Mouse (Mus musculus) limb, embryonic 14.5 days (tissue): ENCODE data around the gene Smim23. TPM values are rescaled to one million over a fixed set of nuclear protein-coding genes. Genes with fewer than 3 reads are reported as not detected.
A peak's percentile ranks its signal among the peaks of the same experiment; 100 is the strongest.

Source experiments
- ATAC-seq: fragments of 200-750 bp; cut with Nextera tagmentation; 2 replicates; pipeline ENCODE4 v1.8.0; 2017; ENCODE audit warnings: low read depth, moderate number of reproducible peaks, moderate TSS enrichment; ENCODE audit not compliant: low FRiP score
- DNase-seq: peaks from one replicate; pipeline ENCODE4 v3.0.0-alpha.2; 2015; ENCODE audit warnings: low spot score
- H3K27ac ChIP-seq: fragments of 300-500 bp; sonication (generic); replicated peaks from 2 replicates; pipeline ENCODE4 v1.5.1; 2014; ENCODE audit warnings: low read depth, mild to moderate bottlenecking, low read length, moderate library complexity, mixed read lengths
- H3K27me3 ChIP-seq: fragments of 300-500 bp; sonication (generic); 2 replicates; pipeline ENCODE4 v1.6.1; 2014; ENCODE audit warnings: low read length, mixed read lengths; ENCODE audit not compliant: control insufficient read depth, insufficient read depth
- H3K36me3 ChIP-seq: fragments of 300-500 bp; sonication (generic); 2 replicates; pipeline ENCODE4 v1.6.1; 2014; ENCODE audit warnings: mild to moderate bottlenecking, low read length, moderate library complexity, mixed read lengths; ENCODE audit not compliant: control insufficient read depth, insufficient read depth
- H3K4me1 ChIP-seq: fragments of 300-500 bp; sonication (generic); 2 replicates; pipeline ENCODE4 v1.6.1; 2014; ENCODE audit warnings: antibody characterized with exemption, low read length, mixed read lengths; ENCODE audit not compliant: control insufficient read depth, insufficient read depth
- H3K4me2 ChIP-seq: fragments of 300-500 bp; sonication (generic); replicated peaks from 2 replicates; pipeline ENCODE4 v1.6.1; 2014; ENCODE audit warnings: low read depth, mild to moderate bottlenecking, low read length, moderate library complexity; ENCODE audit not compliant: severe bottlenecking
- H3K4me3 ChIP-seq: fragments of 300-500 bp; sonication (generic); replicated peaks from 2 replicates; pipeline ENCODE4 v1.5.1; 2014; ENCODE audit warnings: low read length
- H3K9ac ChIP-seq: fragments of 300-500 bp; sonication (generic); 2 replicates; pipeline ENCODE4 v1.6.1; 2014; ENCODE audit warnings: mild to moderate bottlenecking, low read depth, low read length, moderate library complexity; ENCODE audit not compliant: severe bottlenecking
- H3K9me3 ChIP-seq: fragments of 300-500 bp; sonication (generic); 2 replicates; pipeline ENCODE4 v1.6.1; 2016; ENCODE audit warnings: low read length; ENCODE audit not compliant: control insufficient read depth
- POLR2A ChIP-seq: fragments of 200-500 bp; IDR thresholded peaks from 2 replicates; pipeline ENCODE4 v1.8.0; 2012; ENCODE audit warnings: inconsistent platforms, mild to moderate bottlenecking, moderate library complexity, borderline replicate concordance; ENCODE audit not compliant: insufficient read depth, insufficient read length; ENCODE audit errors: extremely low read depth
- WGBS: fragments of 180-500 bp; shearing (Covaris S2); extraction: QIAGEN DNeasy Blood & Tissue Kit; methylation state at CpG from one replicate; pipeline ENCODE4 v1.1.7; 2014; 5-methylcytosine and 5-hydroxymethylcytosine counted together
- polyA plus RNA-seq, 2 experiments: library from polyadenylated mRNA; depleted of rRNA in 1 of 2; stranded (reverse) in 1 of 2; unstranded in 1 of 2; fragments of >200 nt; fragmentation: Nextera tagmentation in 1 of 2; extraction: Ambion mirVana in 1 of 2; gene quantifications; 2 replicates each; pipeline versions ENCODE4 v1.2.1 to v1.2.3; 2012 to 2014

Smim23 gene
- polyA plus RNA-seq, 2 experiments, result not detected

GRCm38 (mm10) chr11:32814286-32814685 is 10.1 kb downstream of the Smim23 start:
- H3K27me3 ChIP-seq, result no peaks in the 10 kb centered on the region
- H3K9me3 ChIP-seq, result no peaks in the 10 kb centered on the region
- no peak overlapping the region for H3K27ac ChIP-seq
- WGBS, result 88% methylated on average over 8 of the region's 8 CpGs
- no peak overlapping the region for H3K4me2 ChIP-seq
- ATAC-seq (no peak), DNase-seq (no peak)
- no peaks in the 10 kb centered on the region for H3K36me3 ChIP-seq
- TF ChIP-seq POLR2A, result no peak
- no peak overlapping the region for H3K9ac ChIP-seq
- H3K4me3 ChIP-seq, result no peak overlapping the region
- H3K4me1 ChIP-seq, result no peaks in the 10 kb centered on the region

GRCm38 (mm10) chr11:32809091-32809490 is 15.3 kb downstream of the Smim23 start:
- no peaks in the 10 kb centered on the region for H3K9me3 ChIP-seq
- ATAC-seq, result no peak
- no peaks in the 10 kb centered on the region for H3K27me3 ChIP-seq
- no peak for TF ChIP-seq POLR2A
- no peak for DNase-seq
- no peak overlapping the region for H3K9ac ChIP-seq
- no peak overlapping the region for H3K4me3 ChIP-seq
- 61% methylated on average over 1 of the region's 1 CpGs for WGBS
- H3K4me2 ChIP-seq, result no peak overlapping the region
- H3K36me3 ChIP-seq, result no peaks in the 10 kb centered on the region
- H3K4me1 ChIP-seq, result no peaks in the 10 kb centered on the region
- no peak overlapping the region for H3K27ac ChIP-seq

- DNase-seq (peak; percentile 59), ATAC-seq (no peak)
- WGBS, result 21% methylated on average over 2 of the region's 2 CpGs
- no peaks in the 10 kb centered on the region for H3K36me3 ChIP-seq
- no peaks in the 10 kb centered on the region for H3K9me3 ChIP-seq
- H3K4me2 ChIP-seq, result no peak overlapping the region
- no peak overlapping the region for H3K4me3 ChIP-seq
- no peak overlapping the region for H3K27ac ChIP-seq
- H3K9ac ChIP-seq, result no peak overlapping the region
- TF ChIP-seq POLR2A, result no peak
- H3K27me3 ChIP-seq, result no peaks in the 10 kb centered on the region
- peaks cover 13% of the 10 kb centered on the region for H3K4me1 ChIP-seq
Observed at GRCm38 (mm10) chr11:32805958-32806357, 18.4 kb downstream of the Smim23 start.

GRCm38 (mm10) chr11:32803658-32804057 is 20.7 kb downstream of the Smim23 start:
- no peak for TF ChIP-seq POLR2A
- Histone ChIP-seq H3K9ac (no peak overlapping the region), H3K9me3 (no peaks in the 10 kb centered on the region), H3K4me2 (no peak overlapping the region), H3K36me3 (no peaks in the 10 kb centered on the region), H3K4me3 (no peak overlapping the region), H3K27ac (no peak overlapping the region), H3K27me3 (no peaks in the 10 kb centered on the region), H3K4me1 (peaks cover 31% of the 10 kb centered on the region)
- DNase-seq, result peak; percentile 71
- no peak for ATAC-seq
- whole genome bisulfite sequencing, result 19% methylated on average over 4 of the region's 4 CpGs

- ATAC-seq (no peak), DNase-seq (no peak)
- 55% methylated on average over 6 of the region's 6 CpGs for WGBS
- H3K27me3 ChIP-seq, result no peaks in the 10 kb centered on the region
- no peak overlapping the region for H3K9ac ChIP-seq
- no peak for TF ChIP-seq POLR2A
- no peak overlapping the region for H3K4me3 ChIP-seq
- H3K27ac ChIP-seq, result 0 out of 2 replicates have a peak overlapping the region, but pooled peaks have one; percentile 38
- H3K36me3 ChIP-seq, result no peaks in the 10 kb centered on the region
- H3K4me1 ChIP-seq, result peaks cover 37% of the 10 kb centered on the region
- no peaks in the 10 kb centered on the region for H3K9me3 ChIP-seq
- no peak overlapping the region for H3K4me2 ChIP-seq
Observed at GRCm38 (mm10) chr11:32801715-32802114, 22.7 kb downstream of the Smim23 start.

- ATAC-seq (peak; percentile 70), DNase-seq (peak; percentile 61)
- H3K36me3 ChIP-seq, result no peaks in the 10 kb centered on the region
- H3K27ac ChIP-seq, result no peak overlapping the region
- peaks cover 37% of the 10 kb centered on the region for H3K4me1 ChIP-seq
- no peak overlapping the region for H3K4me2 ChIP-seq
- no peaks in the 10 kb centered on the region for H3K9me3 ChIP-seq
- no peak overlapping the region for H3K9ac ChIP-seq
- H3K27me3 ChIP-seq, result no peaks in the 10 kb centered on the region
- WGBS, result 9% methylated on average over 7 of the region's 7 CpGs
- TF ChIP-seq POLR2A, result no peak
- no peak overlapping the region for H3K4me3 ChIP-seq
Observed at GRCm38 (mm10) chr11:32800929-32801375, 23.5 kb downstream of the Smim23 start.
